In the genomic region with DNA sequence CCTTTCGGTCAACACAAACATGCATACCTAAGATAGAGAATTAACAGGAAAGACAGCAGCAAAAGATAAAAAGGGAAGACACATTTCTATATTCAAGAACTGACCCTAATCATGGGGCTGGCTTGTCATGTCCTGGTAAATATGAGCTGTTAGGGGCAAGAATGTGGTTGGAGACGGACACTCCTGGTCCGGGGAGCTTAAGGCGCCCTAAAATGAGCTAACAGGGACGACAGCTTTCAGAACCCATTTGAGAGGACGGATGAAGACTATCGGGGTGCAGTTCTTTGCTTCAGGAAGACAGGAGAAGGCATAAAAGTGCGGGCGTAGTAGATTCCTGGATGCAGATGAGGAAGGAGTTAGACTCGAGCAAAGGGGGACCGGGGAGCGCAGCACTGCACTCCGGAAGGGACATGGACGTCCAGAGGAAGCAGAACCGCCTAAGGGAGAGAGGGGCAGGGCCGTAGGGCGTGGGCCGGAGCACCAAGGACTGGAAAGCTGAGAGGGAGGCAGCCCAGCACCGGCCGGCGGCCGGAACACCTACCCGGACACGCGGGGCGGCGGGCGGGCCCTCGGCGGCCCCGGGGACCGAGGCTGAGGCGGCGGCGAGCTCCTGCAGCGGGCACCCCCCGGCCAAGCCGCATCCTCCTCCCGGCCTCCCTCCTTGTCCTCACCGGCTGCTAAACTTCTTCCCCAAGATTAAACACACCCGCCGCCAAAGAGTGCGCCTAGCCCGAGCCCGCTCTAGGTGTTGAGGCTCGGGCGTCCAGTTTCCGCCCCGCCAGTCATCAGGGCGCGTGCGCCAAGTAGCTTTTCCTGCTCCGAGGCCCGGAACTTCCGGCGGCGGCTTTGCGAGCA, we compare ENCODE assay signal across 8 mouse cellular contexts. TPM values are rescaled to one million over a fixed set of nuclear protein-coding genes. Genes with fewer than 3 reads are reported as not detected.
DNase-seq lines count a peak whose midpoint lies in the region; ATAC-seq lines count a peak whose summit lies in the region.

A gene (minus strand): TSS at position 805 of the 855 bp plus-strand sequence.

- peak; percentile 89 for DNase-seq in R1 (ENCODE audit: low read depth, low spot score)
- peak; percentile 89 to 93 for DNase-seq in cerebellum, postnatal 25 days
- peak; percentile 79 to 85 for DNase-seq in frontal cortex, postnatal 25 days (ENCODE audit: low spot score in 2 of 2)
- peak; percentile 91 for DNase-seq in hindbrain, embryonic 14.5 days (ENCODE audit: low spot score)
- peak; percentile 82 to 84 for DNase-seq in layer of hippocampus, postnatal 25 days (ENCODE audit: extremely low spot score in 1 of 2, low spot score in 1 of 2)
- DNase-seq in lung, postnatal 14 days = peak; percentile 88
- peak; percentile 85 for DNase-seq in ovary, postnatal 36 days (ENCODE audit: low spot score)
- DNase-seq in thymus, postnatal 14 days = peak; percentile 88

- H3K4me3 ChIP-seq in hindbrain, embryonic 14.5 days (replicated peaks; ENCODE audit: low read length) = peak within 1 kb of the TSS; percentile 82

- H3K4me2 ChIP-seq in hindbrain, embryonic 14.5 days (replicated peaks) = peak within 1 kb of the TSS; percentile 65

- peak within 1 kb of the TSS; percentile 79 for H3K9ac ChIP-seq in hindbrain, embryonic 14.5 days

- H3K4me1 ChIP-seq in hindbrain, embryonic 14.5 days (replicated peaks; ENCODE audit: control insufficient read depth, insufficient read depth, low read length) = peaks cover 10% of the 10 kb centered on the region

- H3K36me3 ChIP-seq in hindbrain, embryonic 14.5 days (replicated peaks; ENCODE audit: control insufficient read depth, insufficient read depth) = no peaks in the 10 kb centered on the region

- 2% methylated on average over 53 of the region's 58 CpGs for WGBS in hindbrain, embryonic 14.5 days

- peaks cover 17% of the 10 kb centered on the region for H3K27me3 ChIP-seq in hindbrain, embryonic 14.5 days (ENCODE audit: control insufficient read depth, insufficient read depth, low read length)

- no peaks in the 10 kb centered on the region for H3K9me3 ChIP-seq in hindbrain, embryonic 14.5 days (ENCODE audit: control insufficient read depth, low read length)

- ATAC-seq in hindbrain, embryonic 14.5 days (ENCODE audit: low FRiP score) = peak; percentile 98

- peak within 1 kb of the TSS; percentile 12; the same call in 1 of the 2 replicates for H3K27ac ChIP-seq in hindbrain, embryonic 14.5 days

RNA-seq across cellular contexts. Expression of the gene that starts here (rescaled TPM):
- polyA plus RNA-seq in hindbrain, embryonic 14.5 days (2014; fragmentation: Nextera tagmentation; extraction: Ambion mirVana) = 10.6 and 11.0 TPM in 2 replicates
- total RNA-seq in layer of hippocampus, postnatal 25 days (2021) = 10 to 100 TPM; 21.2 to 24.8 TPM

Comparison
In these comparisons a context has a peak if more than half of its experiments do, and no peak if none do; other contexts are left out.
1. Peak in every context shown above with its lines: DNase-seq, ATAC-seq, H3K4me3 ChIP-seq and H3K27ac ChIP-seq.